Mouse (Mus musculus) E14TG2a.4 (cell line): ENCODE results near the gene Il16.

Source experiments
- CTCF ChIP-seq: conservative IDR thresholded peaks from 2 replicates; pipeline ENCODE4 v1.5.1; 2014; ENCODE audit warnings: low read length
- NANOG ChIP-seq: IDR thresholded peaks from 2 replicates; pipeline ENCODE4 v1.6.1; 2014; ENCODE audit warnings: borderline replicate concordance, low read length, mixed read lengths
- POU5F1 ChIP-seq: IDR thresholded peaks from 2 replicates; pipeline ENCODE4 v1.6.1; 2014; ENCODE audit warnings: low read length, borderline replicate concordance

DNA sequence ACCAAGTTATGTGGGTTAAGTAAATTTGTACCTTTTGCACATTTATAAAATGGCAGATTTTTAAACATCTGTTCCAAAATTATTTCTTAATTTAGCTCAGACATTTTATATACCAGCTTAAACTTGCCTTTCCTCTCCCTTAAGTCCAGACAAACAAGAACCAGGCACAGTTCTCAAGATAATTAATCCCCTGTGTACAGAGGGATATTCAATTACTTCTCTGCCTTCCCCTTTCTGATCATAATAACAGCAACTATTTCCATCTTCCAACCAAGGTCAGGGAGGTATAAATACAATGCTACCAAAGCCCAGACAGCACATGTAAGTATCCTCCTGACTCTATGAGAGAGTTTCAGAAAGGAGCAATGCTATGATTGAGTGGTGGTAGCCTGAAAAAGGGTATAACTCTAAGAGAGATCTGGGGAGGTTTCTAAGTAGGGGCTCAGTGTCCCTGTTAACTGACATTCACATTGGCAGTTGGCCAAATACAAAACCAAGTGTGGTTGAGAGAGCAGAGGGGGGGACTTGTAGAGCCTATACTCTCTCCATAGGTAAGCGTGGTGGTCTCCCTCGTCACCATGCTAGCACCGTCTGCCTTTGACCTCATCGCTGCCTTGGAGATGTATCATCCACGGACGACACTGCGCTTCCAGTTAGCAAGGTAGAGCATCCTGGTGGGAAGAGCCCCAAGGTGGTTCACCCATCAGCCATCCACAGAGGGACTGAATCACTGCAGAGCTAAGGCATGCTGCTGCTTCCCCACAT, 141.2 kb downstream of the Il16 start:
- TF ChIP-seq CTCF (no peak), NANOG (no peak), POU5F1 (no peak)
